In genomic region chr2:163086561-163086960, GRCm38 (mm10) we compare ENCODE assay signal across 30 mouse cellular contexts. TPM values are rescaled to one million over a fixed set of nuclear protein-coding genes. Genes with fewer than 3 reads are reported as not detected.
"Had no signal": no experiment of that assay in that cellular context is flagged by ENCODE, and none has a peak within 500 bp of the region (broad histone marks: within the 10 kb centered on the region; RNA-seq: fewer than 3 reads in every experiment).

No protein-coding gene starts in this region.

- DNase-seq: kidney, adult 11 months; kidney, adult 8-10 months; kidney, postnatal 10 days; kidney, postnatal 36 days; left cerebral cortex, postnatal 4 days; liver; lung, adult 2 months; lung, postnatal 14 days; lung, postnatal 4 days; right cerebral cortex, adult 18-20 months; right cerebral cortex, postnatal 25 days; spleen, adult 18-20 months; thymus, postnatal 25 days had no signal

- H3K27me3 ChIP-seq: intestine, embryonic 15.5 days; kidney, embryonic 15.5 days; limb, embryonic 13.5 days; liver, embryonic 12.5 days; liver, embryonic 15.5 days; midbrain, embryonic 15.5 days; neural tube, embryonic 12.5 days; neural tube, embryonic 15.5 days; stomach, embryonic 15.5 days had no signal

- H3K4me1 ChIP-seq: intestine, embryonic 15.5 days; limb, embryonic 13.5 days; liver, embryonic 15.5 days; midbrain, embryonic 10.5 days; midbrain, embryonic 15.5 days; neural tube, embryonic 12.5 days; neural tube, embryonic 15.5 days; stomach, embryonic 15.5 days had no signal

- H3K4me2 ChIP-seq: intestine, embryonic 15.5 days; kidney, embryonic 15.5 days; limb, embryonic 13.5 days; liver, embryonic 12.5 days; liver, embryonic 15.5 days; midbrain, embryonic 15.5 days; neural tube, embryonic 12.5 days; neural tube, embryonic 15.5 days; stomach, embryonic 15.5 days had no signal

- H3K9me3 ChIP-seq: intestine, embryonic 15.5 days; kidney, embryonic 15.5 days; limb, embryonic 13.5 days; liver, embryonic 12.5 days; liver, embryonic 15.5 days; midbrain, embryonic 10.5 days; midbrain, embryonic 15.5 days; neural tube, embryonic 12.5 days; neural tube, embryonic 15.5 days; stomach, embryonic 15.5 days had no signal

- H3K9ac ChIP-seq: intestine, embryonic 15.5 days; kidney, embryonic 15.5 days; limb, embryonic 13.5 days; liver, embryonic 12.5 days; liver, embryonic 15.5 days; midbrain, embryonic 15.5 days; neural tube, embryonic 12.5 days; neural tube, embryonic 15.5 days; stomach, embryonic 15.5 days had no signal

- H3K27ac ChIP-seq: intestine, embryonic 15.5 days; kidney, embryonic 15.5 days; limb, embryonic 13.5 days; liver, embryonic 12.5 days; liver, embryonic 15.5 days; midbrain, embryonic 10.5 days; midbrain, embryonic 15.5 days; neural tube, embryonic 12.5 days; neural tube, embryonic 15.5 days; stomach, embryonic 15.5 days had no signal

- H3K36me3 ChIP-seq: intestine, embryonic 15.5 days; midbrain, embryonic 15.5 days; neural tube, embryonic 15.5 days; stomach, embryonic 15.5 days had no signal

- ATAC-seq: intestine, embryonic 15.5 days; liver, embryonic 12.5 days; midbrain, embryonic 15.5 days had no signal

- H3K4me3 ChIP-seq: intestine, embryonic 15.5 days; kidney, embryonic 15.5 days; limb, embryonic 13.5 days; liver, embryonic 12.5 days; liver, embryonic 15.5 days; midbrain, embryonic 10.5 days; midbrain, embryonic 15.5 days; neural tube, embryonic 12.5 days; neural tube, embryonic 15.5 days; stomach, embryonic 15.5 days had no signal

RNA-seq across cellular contexts. Expression of gene Gtsf1l, which starts 1.1 kb away (rescaled TPM):
- total RNA-seq: layer of hippocampus, adult 8-10 months; layer of hippocampus, postnatal 14 days; left cerebral cortex, adult 8-10 months; left cerebral cortex, postnatal 14 days; left cerebral cortex, postnatal 4 days; megakaryocyte, adult 5-6 weeks had no signal
- polyA plus RNA-seq: intestine, embryonic 15.5 days; kidney, embryonic 15.5 days; limb, embryonic 13.5 days; liver, embryonic 12.5 days; liver, embryonic 15.5 days; lung, adult 2 months; midbrain, embryonic 10.5 days; midbrain, embryonic 15.5 days; neural tube, embryonic 12.5 days; neural tube, embryonic 15.5 days; stomach, embryonic 15.5 days; thymus, postnatal 0 days; urinary bladder, adult 2 months had no signal
